Comparison of ENCODE assay signal across 18 mouse cellular contexts in genomic region chr5:68701342-68701741, GRCm38 (mm10).
"Had no signal": no experiment of that assay in that cellular context is flagged by ENCODE, and none has a peak within 500 bp of the region (broad histone marks: within the 10 kb centered on the region; RNA-seq: fewer than 3 reads in every experiment).

No protein-coding gene starts in this region.

- H3K4me1 ChIP-seq: limb, embryonic 12.5 days; limb, embryonic 15.5 days; liver, embryonic 12.5 days; liver, embryonic 15.5 days; lung, embryonic 15.5 days had no signal

- H3K4me3 ChIP-seq: limb, embryonic 12.5 days; limb, embryonic 15.5 days; liver, embryonic 12.5 days; liver, embryonic 15.5 days; lung, embryonic 15.5 days; myocyte had no signal

- ATAC-seq: liver, embryonic 12.5 days had no signal

- H3K36me3 ChIP-seq: limb, embryonic 12.5 days; limb, embryonic 15.5 days; liver, embryonic 12.5 days; liver, embryonic 15.5 days; lung, embryonic 15.5 days had no signal

- H3K9ac ChIP-seq: limb, embryonic 12.5 days; limb, embryonic 15.5 days; liver, embryonic 12.5 days; liver, embryonic 15.5 days; lung, embryonic 15.5 days had no signal

- H3K27me3 ChIP-seq: limb, embryonic 12.5 days; limb, embryonic 15.5 days; liver, embryonic 12.5 days; liver, embryonic 15.5 days; lung, embryonic 15.5 days had no signal

- H3K27ac ChIP-seq: limb, embryonic 12.5 days; limb, embryonic 15.5 days; liver, embryonic 12.5 days; liver, embryonic 15.5 days; lung, embryonic 15.5 days; stomach, postnatal 0 days had no signal

- H3K4me2 ChIP-seq: limb, embryonic 12.5 days; limb, embryonic 15.5 days; liver, embryonic 12.5 days; liver, embryonic 15.5 days; lung, embryonic 15.5 days had no signal

- DNase-seq: kidney, adult 18-20 months; kidney, adult 9 months; kidney, postnatal 14 days; kidney, postnatal 4 days; left cerebral cortex, postnatal 4 days; lung, adult 18-20 months; lung, postnatal 10 days; lung, postnatal 4 days; thymus, adult 2 months; thymus, postnatal 14 days; thymus, postnatal 4 days had no signal

- H3K9me3 ChIP-seq: limb, embryonic 12.5 days; limb, embryonic 15.5 days; liver, embryonic 12.5 days; liver, embryonic 15.5 days; lung, embryonic 15.5 days had no signal
